ENCODE assay signal across 15 mouse cellular contexts in the genomic region with DNA sequence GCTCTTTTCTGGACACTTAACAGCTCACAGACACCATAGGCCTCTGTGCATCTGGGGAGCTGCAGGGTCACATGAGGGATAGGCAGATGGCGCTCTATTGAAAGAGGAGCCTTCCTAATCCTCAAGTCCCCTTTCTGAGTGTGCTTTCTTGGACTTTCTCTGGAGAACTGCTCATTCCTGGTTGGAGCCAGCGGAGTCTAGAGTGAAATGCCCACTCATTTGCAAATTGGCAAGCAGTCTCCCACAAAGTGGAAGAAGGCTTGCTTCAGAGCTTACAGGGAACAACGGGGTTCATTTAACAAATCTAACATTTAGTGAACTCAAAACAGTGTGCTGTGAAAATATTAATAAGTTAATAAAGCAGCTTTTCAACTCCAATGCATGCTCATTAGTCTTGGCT. TPM values are rescaled to one million over a fixed set of nuclear protein-coding genes. Genes with fewer than 3 reads are reported as not detected.
"Had no signal": no experiment of that assay in that cellular context is flagged by ENCODE, and none has a peak within 500 bp of the region (broad histone marks: within the 10 kb centered on the region; RNA-seq: fewer than 3 reads in every experiment).

No protein-coding gene starts in this region.

- DNase-seq: kidney, adult 11 months; kidney, adult 9 months; kidney, postnatal 36 days; lung, embryonic 14.5 days; lung, postnatal 10 days; lung, postnatal 4 days; thymus, adult 2 months; thymus, postnatal 25 days had no signal

RNA-seq across cellular contexts. Expression of gene Tectb, which starts 3.4 kb away (rescaled TPM):
- total RNA-seq: left cerebral cortex, postnatal 25 days; megakaryocyte, adult 5-6 weeks had no signal
- polyA plus RNA-seq: intestine, embryonic 14.5 days; limb, embryonic 11.5 days; limb, embryonic 15.5 days; lung, embryonic 14.5 days; spleen, adult 2 months; stomach, embryonic 15.5 days had no signal
